Mouse (Mus musculus): ENCODE measurements around the gene Ide. TPM values are rescaled to one million over a fixed set of nuclear protein-coding genes. Genes with fewer than 3 reads are reported as not detected.

The Ide gene
- polyA plus RNA-seq, 1 experiment, result 12.0 TPM

- H3K4me2 ChIP-seq (ENCODE audit: low read depth), result no peak overlapping the region
- H3ac ChIP-seq (ENCODE audit: control insufficient read depth, insufficient read length), result no peak overlapping the region
- TF ChIP-seq REST (IDR thresholded peaks at IDR 0.05; ENCODE audit: insufficient read depth, insufficient read length) (no peak), MYOG (IDR thresholded peaks at IDR 0.05; ENCODE audit: control insufficient read depth in 1 of 3, insufficient read depth in 1 of 3, insufficient read length in 2 of 3, low read depth in 2 of 3) (no peak), MYOD1 (IDR thresholded peaks at IDR 0.05; ENCODE audit: control insufficient read depth in 1 of 3, insufficient read length in 2 of 3, low read depth in 2 of 3) (no peak), E2F4 (IDR thresholded peaks at IDR 0.05; ENCODE audit: insufficient read depth) (no peak), POLR2A (IDR thresholded peaks at IDR 0.05; ENCODE audit: insufficient read length, low read depth) (no peak), MAX (IDR thresholded peaks at IDR 0.05; ENCODE audit: low read depth) (no peak), POLR2AphosphoS2 (IDR thresholded peaks at IDR 0.05; ENCODE audit: insufficient read length, low read depth) (no peak), TCF3 (IDR thresholded peaks at IDR 0.05; ENCODE audit: insufficient read length, low read depth) (no peak), USF1 (IDR thresholded peaks at IDR 0.05; ENCODE audit: low read depth) (no peak), SRF (IDR thresholded peaks at IDR 0.05; ENCODE audit: control insufficient read depth, insufficient read length, low read depth) (no peak), TCF12 (IDR thresholded peaks at IDR 0.05; ENCODE audit: insufficient read depth, poor library complexity, severe bottlenecking) (no peak), CEBPB (IDR thresholded peaks at IDR 0.05; ENCODE audit: insufficient read depth, poor library complexity, severe bottlenecking) (no peak)
- H3K79me2 ChIP-seq (ENCODE audit: control insufficient read depth, insufficient read depth), result no peaks in the 10 kb centered on the region
- H3K4me3 ChIP-seq, result no peak overlapping the region
- peaks cover 5% of the 10 kb centered on the region for H3K36me3 ChIP-seq (ENCODE audit: control insufficient read depth, insufficient read depth)
- no peaks in the 10 kb centered on the region for H3K27me3 ChIP-seq (ENCODE audit: control insufficient read depth, insufficient read depth, insufficient read length)
These were observed 32.8 kb downstream of the Ide start for GRCm38 (mm10) chr19:37304866-37305265.

DNA sequence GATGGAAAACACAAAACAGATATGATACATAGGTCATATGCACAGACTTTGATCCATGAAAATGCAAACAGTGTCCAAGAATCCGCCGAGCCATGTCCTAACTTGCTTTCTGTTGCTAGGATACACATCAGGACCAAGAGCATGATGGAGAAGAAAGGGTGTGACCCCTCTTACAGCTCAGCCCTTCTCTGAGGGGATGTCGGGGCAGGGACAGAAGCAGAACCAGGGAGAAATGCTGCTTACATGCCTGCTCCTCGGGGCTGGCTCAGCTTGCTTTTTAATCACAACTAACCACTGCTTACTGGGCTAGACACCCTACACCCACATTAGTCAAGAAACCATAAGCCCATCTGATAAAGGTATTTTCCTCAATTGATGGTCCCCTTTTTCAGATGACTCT, 33.6 kb downstream of the Ide start:
- peaks cover 5% of the 10 kb centered on the region for H3K36me3 ChIP-seq (ENCODE audit: control insufficient read depth, insufficient read depth)
- TF ChIP-seq CEBPB (IDR thresholded peaks at IDR 0.05; ENCODE audit: insufficient read depth, poor library complexity, severe bottlenecking) (no peak), E2F4 (IDR thresholded peaks at IDR 0.05; ENCODE audit: insufficient read depth) (no peak), SRF (IDR thresholded peaks at IDR 0.05; ENCODE audit: control insufficient read depth, insufficient read length, low read depth) (no peak), TCF3 (IDR thresholded peaks at IDR 0.05; ENCODE audit: insufficient read length, low read depth) (no peak), MYOG (IDR thresholded peaks at IDR 0.05; ENCODE audit: control insufficient read depth in 1 of 3, insufficient read depth in 1 of 3, insufficient read length in 2 of 3, low read depth in 2 of 3) (no peak), POLR2AphosphoS2 (IDR thresholded peaks at IDR 0.05; ENCODE audit: insufficient read length, low read depth) (no peak), TCF12 (IDR thresholded peaks at IDR 0.05; ENCODE audit: insufficient read depth, poor library complexity, severe bottlenecking) (no peak), MAX (IDR thresholded peaks at IDR 0.05; ENCODE audit: low read depth) (no peak), REST (IDR thresholded peaks at IDR 0.05; ENCODE audit: insufficient read depth, insufficient read length) (no peak), POLR2A (IDR thresholded peaks at IDR 0.05; ENCODE audit: insufficient read length, low read depth) (no peak), USF1 (IDR thresholded peaks at IDR 0.05; ENCODE audit: low read depth) (no peak)
- no peak overlapping the region for H3K4me2 ChIP-seq (ENCODE audit: low read depth)
- H3K4me3 ChIP-seq, result no peak overlapping the region
- no peak overlapping the region for H3ac ChIP-seq (ENCODE audit: control insufficient read depth, insufficient read length)
- no peaks in the 10 kb centered on the region for H3K79me2 ChIP-seq (ENCODE audit: control insufficient read depth, insufficient read depth)
- no peaks in the 10 kb centered on the region for H3K27me3 ChIP-seq (ENCODE audit: control insufficient read depth, insufficient read depth, insufficient read length)

DNA sequence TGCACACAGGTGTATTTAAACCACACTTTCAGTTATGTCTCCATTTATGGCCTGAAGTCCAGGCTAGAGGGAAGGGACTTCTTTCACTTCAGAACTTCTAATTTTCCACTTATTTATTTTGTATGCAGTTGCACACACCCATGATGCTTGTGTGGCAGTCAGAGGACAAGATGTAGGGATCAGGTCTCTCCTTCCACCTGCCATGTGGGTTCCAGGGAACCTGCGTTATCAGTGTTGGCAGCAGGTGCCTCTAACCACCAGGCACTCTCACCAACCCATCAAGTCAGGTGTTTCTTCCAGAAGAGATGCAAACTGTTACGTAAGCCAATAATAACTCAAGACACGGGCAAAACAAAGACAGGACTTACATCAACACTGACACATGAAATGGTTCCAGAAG, 35.9 kb downstream of the Ide start:
- no peak for TF ChIP-seq SRF (IDR thresholded peaks at IDR 0.05; ENCODE audit: control insufficient read depth, insufficient read length, low read depth)
- no peak for TF ChIP-seq CEBPB (IDR thresholded peaks at IDR 0.05; ENCODE audit: insufficient read depth, poor library complexity, severe bottlenecking)
- TF ChIP-seq POLR2AphosphoS2 (IDR thresholded peaks at IDR 0.05; ENCODE audit: insufficient read length, low read depth), result no peak
- TF ChIP-seq REST (IDR thresholded peaks at IDR 0.05; ENCODE audit: insufficient read depth, insufficient read length), result no peak
- no peak for TF ChIP-seq MYOG (IDR thresholded peaks at IDR 0.05; ENCODE audit: control insufficient read depth in 1 of 3, insufficient read depth in 1 of 3, insufficient read length in 2 of 3, low read depth in 2 of 3)

DNA sequence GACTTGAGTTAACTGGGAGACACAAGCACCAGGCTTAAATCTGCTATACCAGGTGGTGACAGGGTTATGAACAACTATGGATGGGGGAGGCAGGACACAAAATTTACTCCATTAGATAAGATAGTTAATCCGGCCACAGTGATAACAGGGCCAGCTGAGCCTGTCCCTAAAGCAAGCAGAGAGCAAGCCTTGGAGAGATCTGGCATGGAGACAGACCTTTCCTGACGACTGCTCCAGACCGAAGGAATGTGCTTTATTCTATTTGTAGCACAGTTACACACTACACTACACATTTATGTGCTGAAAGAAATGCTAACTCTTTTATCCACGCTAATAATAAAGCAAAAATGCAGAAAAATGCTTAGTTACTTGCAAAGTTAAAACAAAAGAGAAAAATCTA, 46.0 kb downstream of the Ide start:
- no peak for TF ChIP-seq E2F4 (IDR thresholded peaks at IDR 0.05; ENCODE audit: insufficient read depth)
- TF ChIP-seq TCF3 (IDR thresholded peaks at IDR 0.05; ENCODE audit: insufficient read length, low read depth), result no peak
- TF ChIP-seq CEBPB (IDR thresholded peaks at IDR 0.05; ENCODE audit: insufficient read depth, poor library complexity, severe bottlenecking), result no peak
- TF ChIP-seq POLR2AphosphoS2 (IDR thresholded peaks at IDR 0.05; ENCODE audit: insufficient read length, low read depth), result no peak
- TF ChIP-seq REST (IDR thresholded peaks at IDR 0.05; ENCODE audit: insufficient read depth, insufficient read length), result no peak
- no peak for TF ChIP-seq TCF12 (IDR thresholded peaks at IDR 0.05; ENCODE audit: insufficient read depth, poor library complexity, severe bottlenecking)
- TF ChIP-seq SRF (IDR thresholded peaks at IDR 0.05; ENCODE audit: control insufficient read depth, insufficient read length, low read depth), result no peak
- TF ChIP-seq POLR2A (IDR thresholded peaks at IDR 0.05; ENCODE audit: insufficient read length, low read depth), result no peak
- no peak for TF ChIP-seq MYOD1 (IDR thresholded peaks at IDR 0.05; ENCODE audit: control insufficient read depth in 1 of 3, insufficient read length in 2 of 3, low read depth in 2 of 3)
- no peak for TF ChIP-seq MYOG (IDR thresholded peaks at IDR 0.05; ENCODE audit: control insufficient read depth in 1 of 3, insufficient read depth in 1 of 3, insufficient read length in 2 of 3, low read depth in 2 of 3)
- no peak for TF ChIP-seq USF1 (IDR thresholded peaks at IDR 0.05; ENCODE audit: low read depth)
- no peak for TF ChIP-seq MAX (IDR thresholded peaks at IDR 0.05; ENCODE audit: low read depth)
- no peaks in the 10 kb centered on the region for H3K27me3 ChIP-seq (ENCODE audit: control insufficient read depth, insufficient read depth, insufficient read length)
- no peak overlapping the region for H3K4me2 ChIP-seq (ENCODE audit: low read depth)
- H3K36me3 ChIP-seq (ENCODE audit: control insufficient read depth, insufficient read depth), result peaks cover 8% of the 10 kb centered on the region
- no peak overlapping the region for H3ac ChIP-seq (ENCODE audit: control insufficient read depth, insufficient read length)
- no peaks in the 10 kb centered on the region for H3K79me2 ChIP-seq (ENCODE audit: control insufficient read depth, insufficient read depth)
- no peak overlapping the region for H3K4me3 ChIP-seq

More for the DNA sequence above, 35.9 kb downstream of the Ide start:
- no peak overlapping the region for H3K4me2 ChIP-seq (ENCODE audit: low read depth)
- no peak overlapping the region for H3K4me3 ChIP-seq
- H3K27me3 ChIP-seq (ENCODE audit: control insufficient read depth, insufficient read depth, insufficient read length), result no peaks in the 10 kb centered on the region
- peaks cover 5% of the 10 kb centered on the region for H3K36me3 ChIP-seq (ENCODE audit: control insufficient read depth, insufficient read depth)
- no peak overlapping the region for H3ac ChIP-seq (ENCODE audit: control insufficient read depth, insufficient read length)
- no peaks in the 10 kb centered on the region for H3K79me2 ChIP-seq (ENCODE audit: control insufficient read depth, insufficient read depth)

GRCm38 (mm10) chr19:37290906-37291305, 46.7 kb downstream of the Ide start:
- H3K36me3 ChIP-seq (ENCODE audit: control insufficient read depth, insufficient read depth), result peaks cover 8% of the 10 kb centered on the region
- H3K4me2 ChIP-seq (ENCODE audit: low read depth), result no peak overlapping the region
- no peak overlapping the region for H3ac ChIP-seq (ENCODE audit: control insufficient read depth, insufficient read length)
- no peak overlapping the region for H3K4me3 ChIP-seq
- H3K79me2 ChIP-seq (ENCODE audit: control insufficient read depth, insufficient read depth), result no peaks in the 10 kb centered on the region
- H3K27me3 ChIP-seq (ENCODE audit: control insufficient read depth, insufficient read depth, insufficient read length), result no peaks in the 10 kb centered on the region
- TF ChIP-seq USF1 (IDR thresholded peaks at IDR 0.05; ENCODE audit: low read depth) (no peak), POLR2A (IDR thresholded peaks at IDR 0.05; ENCODE audit: insufficient read length, low read depth) (no peak), SRF (IDR thresholded peaks at IDR 0.05; ENCODE audit: control insufficient read depth, insufficient read length, low read depth) (no peak), MAX (IDR thresholded peaks at IDR 0.05; ENCODE audit: low read depth) (no peak), MYOD1 (IDR thresholded peaks at IDR 0.05; ENCODE audit: control insufficient read depth in 1 of 3, insufficient read length in 2 of 3, low read depth in 2 of 3) (no peak)

Measured in myocyte (in vitro differentiated cells).